Mouse (Mus musculus): ENCODE data around the gene Ddx43. TPM values are rescaled to one million over a fixed set of nuclear protein-coding genes. Genes with fewer than 3 reads are reported as not detected.

The Ddx43 gene
- polyA plus RNA-seq, 1 experiment: 4.9 TPM

DNA sequence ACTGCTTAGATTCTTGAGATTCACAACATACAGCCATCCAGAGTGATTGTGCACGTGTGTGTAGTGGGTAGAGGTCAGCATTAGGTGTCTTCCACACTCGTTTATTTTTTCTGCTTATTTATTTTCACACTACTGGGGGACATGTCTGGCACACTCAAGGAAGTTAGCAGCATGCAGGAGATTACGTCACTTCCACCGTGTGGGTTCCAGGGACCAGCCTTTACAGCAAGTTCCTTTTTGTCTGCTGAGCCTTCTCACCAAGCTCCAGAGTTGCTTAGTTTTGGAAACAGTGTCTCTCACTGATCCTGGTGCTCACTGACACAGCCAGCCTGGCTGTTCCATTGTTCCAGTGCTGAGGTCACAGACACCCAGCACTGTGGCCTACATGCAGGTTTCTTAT, 55.8 kb downstream of the Ddx43 start:
- Histone ChIP-seq H3K9ac (ENCODE audit: low read depth, poor library complexity, severe bottlenecking) (no peak overlapping the region), H3K4me1 (ENCODE audit: control insufficient read depth, insufficient read depth, low read length) (peaks cover 1% of the 10 kb centered on the region), H3K27ac (ENCODE audit: insufficient read depth, low read length) (no peak overlapping the region), H3K4me3 (ENCODE audit: low read depth, low read length) (no peak overlapping the region), H3K36me3 (ENCODE audit: control insufficient read depth, insufficient read depth, low read length, poor library complexity, severe bottlenecking) (peaks cover 28% of the 10 kb centered on the region), H3K9me3 (replicated peaks; ENCODE audit: control insufficient read depth, insufficient read depth, low read length, poor library complexity, severe bottlenecking) (no peaks in the 10 kb centered on the region), H3K27me3 (ENCODE audit: control insufficient read depth, insufficient read depth, low read length, poor library complexity, severe bottlenecking) (no peaks in the 10 kb centered on the region)
- TF ChIP-seq POLR2A (IDR thresholded peaks at IDR 0.05; ENCODE audit: insufficient read depth, low read length): no peak
- TF ChIP-seq CTCF (IDR thresholded peaks at IDR 0.05; ENCODE audit: low read depth, low read length): no peak
- TF ChIP-seq EP300 (IDR thresholded peaks at IDR 0.05; ENCODE audit: insufficient read depth, low read depth, low read length): no peak

DNA sequence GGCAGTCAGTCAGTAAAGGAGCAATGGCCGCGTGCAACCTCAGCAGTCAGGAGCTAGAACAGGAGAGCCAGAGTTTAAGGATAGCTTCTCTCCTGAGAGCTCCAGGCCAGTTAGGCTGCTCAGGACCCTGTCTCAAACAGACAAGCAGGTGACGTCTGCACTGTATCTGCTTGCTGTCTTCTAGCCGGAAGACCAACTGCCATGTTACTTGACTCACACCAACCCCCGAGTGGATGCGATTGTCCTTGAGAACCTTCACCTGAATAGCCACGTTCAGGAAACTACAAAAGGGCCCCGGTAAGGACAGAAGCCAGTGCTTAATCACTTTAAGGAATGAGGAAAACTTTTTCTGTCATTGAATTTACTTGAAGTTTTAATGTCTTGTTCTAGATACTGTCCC, 61.4 kb downstream of the Ddx43 start:
- TF ChIP-seq CTCF (IDR thresholded peaks at IDR 0.05; ENCODE audit: low read depth, low read length): no peak
- TF ChIP-seq EP300 (IDR thresholded peaks at IDR 0.05; ENCODE audit: insufficient read depth, low read depth, low read length): no peak
- no peak for TF ChIP-seq POLR2A (IDR thresholded peaks at IDR 0.05; ENCODE audit: insufficient read depth, low read length)
- peaks cover 45% of the 10 kb centered on the region for H3K36me3 ChIP-seq (ENCODE audit: control insufficient read depth, insufficient read depth, low read length, poor library complexity, severe bottlenecking)
- peak overlapping the region; percentile 11 for H3K9ac ChIP-seq (ENCODE audit: low read depth, poor library complexity, severe bottlenecking)
- H3K4me3 ChIP-seq (ENCODE audit: low read depth, low read length): peak overlapping the region; percentile 53
- no peaks in the 10 kb centered on the region for H3K9me3 ChIP-seq (replicated peaks; ENCODE audit: control insufficient read depth, insufficient read depth, low read length, poor library complexity, severe bottlenecking)
- no peaks in the 10 kb centered on the region for H3K27me3 ChIP-seq (ENCODE audit: control insufficient read depth, insufficient read depth, low read length, poor library complexity, severe bottlenecking)
- peaks cover 1% of the 10 kb centered on the region for H3K4me1 ChIP-seq (ENCODE audit: control insufficient read depth, insufficient read depth, low read length)
- H3K27ac ChIP-seq (ENCODE audit: insufficient read depth, low read length): peak overlapping the region; percentile 72

DNA sequence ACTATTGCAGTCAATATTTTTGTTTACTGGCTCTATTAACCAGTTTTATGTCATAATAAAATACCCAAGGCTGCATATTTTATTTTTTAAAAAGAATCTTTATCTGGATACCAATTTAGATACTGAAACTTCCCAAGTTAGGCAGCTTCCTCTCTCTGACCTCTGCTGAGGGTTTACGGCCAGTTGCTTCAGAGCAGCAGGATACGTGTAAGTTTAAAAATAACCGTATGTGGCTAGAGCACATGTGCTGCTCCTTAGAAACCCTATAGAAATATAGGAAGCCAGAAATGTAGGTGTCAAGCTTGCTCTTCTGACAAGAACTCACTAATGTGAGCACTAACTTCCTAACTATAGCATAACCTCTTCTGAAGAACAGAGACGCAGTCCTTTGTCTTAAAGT, 67.8 kb downstream of the Ddx43 start:
- H3K9me3 ChIP-seq (replicated peaks; ENCODE audit: control insufficient read depth, insufficient read depth, low read length, poor library complexity, severe bottlenecking): no peaks in the 10 kb centered on the region
- H3K9ac ChIP-seq (ENCODE audit: low read depth, poor library complexity, severe bottlenecking): no peak overlapping the region
- peaks cover 54% of the 10 kb centered on the region for H3K36me3 ChIP-seq (ENCODE audit: control insufficient read depth, insufficient read depth, low read length, poor library complexity, severe bottlenecking)
- H3K27me3 ChIP-seq (ENCODE audit: control insufficient read depth, insufficient read depth, low read length, poor library complexity, severe bottlenecking): no peaks in the 10 kb centered on the region
- no peaks in the 10 kb centered on the region for H3K4me1 ChIP-seq (ENCODE audit: control insufficient read depth, insufficient read depth, low read length)
- H3K27ac ChIP-seq (ENCODE audit: insufficient read depth, low read length): no peak overlapping the region
- H3K4me3 ChIP-seq (ENCODE audit: low read depth, low read length): no peak overlapping the region
- TF ChIP-seq CTCF (IDR thresholded peaks at IDR 0.05; ENCODE audit: low read depth, low read length) (no peak), EP300 (IDR thresholded peaks at IDR 0.05; ENCODE audit: insufficient read depth, low read depth, low read length) (no peak), POLR2A (IDR thresholded peaks at IDR 0.05; ENCODE audit: insufficient read depth, low read length) (no peak)

- H3K27ac ChIP-seq (ENCODE audit: insufficient read depth, low read length): no peak overlapping the region
- H3K9me3 ChIP-seq (replicated peaks; ENCODE audit: control insufficient read depth, insufficient read depth, low read length, poor library complexity, severe bottlenecking): no peaks in the 10 kb centered on the region
- H3K4me1 ChIP-seq (ENCODE audit: control insufficient read depth, insufficient read depth, low read length): no peaks in the 10 kb centered on the region
- TF ChIP-seq POLR2A (IDR thresholded peaks at IDR 0.05; ENCODE audit: insufficient read depth, low read length) (no peak), EP300 (IDR thresholded peaks at IDR 0.05; ENCODE audit: insufficient read depth, low read depth, low read length) (no peak), CTCF (IDR thresholded peaks at IDR 0.05; ENCODE audit: low read depth, low read length) (no peak)
- H3K4me3 ChIP-seq (ENCODE audit: low read depth, low read length): no peak overlapping the region
- no peaks in the 10 kb centered on the region for H3K27me3 ChIP-seq (ENCODE audit: control insufficient read depth, insufficient read depth, low read length, poor library complexity, severe bottlenecking)
- peaks cover 43% of the 10 kb centered on the region for H3K36me3 ChIP-seq (ENCODE audit: control insufficient read depth, insufficient read depth, low read length, poor library complexity, severe bottlenecking)
- no peak overlapping the region for H3K9ac ChIP-seq (ENCODE audit: low read depth, poor library complexity, severe bottlenecking)
These were observed 70.1 kb downstream of the Ddx43 start for GRCm38 (mm10) chr9:78465725-78466124.

Other genes with a start within 250 kb of the Ddx43 start
- 322 and 323 TPM in 2 replicates for gene Gsta4, start 213.0 kb upstream of the Ddx43 start, polyA plus RNA-seq (2011; ENCODE audit: insufficient read depth, insufficient read length, low read depth, missing spikeins)
- gene Gsta1, start 165.1 kb upstream of the Ddx43 start, polyA plus RNA-seq (2011; ENCODE audit: insufficient read depth, insufficient read length, low read depth, missing spikeins): not detected in 2 replicates
- not detected in 2 replicates for gene Gm3776, start 138.6 kb upstream of the Ddx43 start, polyA plus RNA-seq (2011; ENCODE audit: insufficient read depth, insufficient read length, low read depth, missing spikeins)
- gene Gm10639, start 105.9 kb upstream of the Ddx43 start, polyA plus RNA-seq (2011; ENCODE audit: insufficient read depth, insufficient read length, low read depth, missing spikeins): not detected in 2 replicates
- not detected in 2 replicates for gene Omt2a, start 81.0 kb upstream of the Ddx43 start, polyA plus RNA-seq (2011; ENCODE audit: insufficient read depth, insufficient read length, low read depth, missing spikeins)
- not detected in 2 replicates for gene Omt2b, start 68.2 kb upstream of the Ddx43 start, polyA plus RNA-seq (2011; ENCODE audit: insufficient read depth, insufficient read length, low read depth, missing spikeins)
- gene Gsta2, start 40.0 kb upstream of the Ddx43 start, polyA plus RNA-seq (2011; ENCODE audit: insufficient read depth, insufficient read length, low read depth, missing spikeins): not detected in 2 replicates
- 5,317 and 5,424 TPM in 2 replicates for gene Dppa5a, start 27.6 kb upstream of the Ddx43 start, polyA plus RNA-seq (2011; ENCODE audit: insufficient read depth, insufficient read length, low read depth, missing spikeins)
- gene Ooep, start 17.1 kb upstream of the Ddx43 start, polyA plus RNA-seq (2011; ENCODE audit: insufficient read depth, insufficient read length, low read depth, missing spikeins): 75.0 and 86.4 TPM in 2 replicates
- 1.1 and 1.2 TPM in 2 replicates for gene Cgas, start 47.5 kb downstream of the Ddx43 start, polyA plus RNA-seq (2011; ENCODE audit: insufficient read depth, insufficient read length, low read depth, missing spikeins)
- gene Mto1, start 52.4 kb downstream of the Ddx43 start, polyA plus RNA-seq (2011; ENCODE audit: insufficient read depth, insufficient read length, low read depth, missing spikeins): 23.1 and 26.2 TPM in 2 replicates
- not detected in 2 replicates for gene Gm17324, start 53.0 kb downstream of the Ddx43 start, polyA plus RNA-seq (2011; ENCODE audit: insufficient read depth, insufficient read length, low read depth, missing spikeins)
- gene Eef1a1, start 93.4 kb downstream of the Ddx43 start, polyA plus RNA-seq (2011; ENCODE audit: insufficient read depth, insufficient read length, low read depth, missing spikeins): 19,892 and 21,149 TPM in 2 replicates
- 12.7 and 14.9 TPM in 2 replicates for gene Slc17a5, start 192.3 kb downstream of the Ddx43 start, polyA plus RNA-seq (2011; ENCODE audit: insufficient read depth, insufficient read length, low read depth, missing spikeins)
- 5.7 and 5.8 TPM in 2 replicates for gene Cd109, start 219.8 kb downstream of the Ddx43 start, polyA plus RNA-seq (2011; ENCODE audit: insufficient read depth, insufficient read length, low read depth, missing spikeins)